Mouse (Mus musculus) liver, adult (tissue): Measurements from ENCODE around the gene Eps8.

Experiments
- GATA4 ChIP-seq: IDR thresholded peaks from 2 replicates; pipeline ENCODE4 v1.6.1; 2014; ENCODE audit warnings: mild to moderate bottlenecking, low read length; ENCODE audit not compliant: insufficient replicate concordance

Eps8 gene

GRCm38 (mm10) chr6:137673301-137673700 lies 18.6 kb upstream of the Eps8 start:
- TF ChIP-seq GATA4, result no peak

GRCm38 (mm10) chr6:137671561-137671960 lies 16.9 kb upstream of the Eps8 start:
- TF ChIP-seq GATA4, result no peak

- TF ChIP-seq GATA4, result no peak
Observed at GRCm38 (mm10) chr6:137670820-137671219, 16.1 kb upstream of the Eps8 start.

- no peak for TF ChIP-seq GATA4
Observed at GRCm38 (mm10) chr6:137669876-137670275, 15.2 kb upstream of the Eps8 start.

GRCm38 (mm10) chr6:137669433-137669832 lies 14.8 kb upstream of the Eps8 start:
- TF ChIP-seq GATA4, result no peak

- TF ChIP-seq GATA4, result no peak
Observed at GRCm38 (mm10) chr6:137668331-137668730, 13.7 kb upstream of the Eps8 start.

GRCm38 (mm10) chr6:137667665-137668064 lies 13.0 kb upstream of the Eps8 start:
- TF ChIP-seq GATA4, result no peak

- no peak for TF ChIP-seq GATA4
Observed at GRCm38 (mm10) chr6:137664936-137665335, 10.3 kb upstream of the Eps8 start.

GRCm38 (mm10) chr6:137661583-137662365 lies 7.1 kb upstream of the Eps8 start:
- TF ChIP-seq GATA4, result no peak

- TF ChIP-seq GATA4, result no peak
Observed at GRCm38 (mm10) chr6:137658426-137659088, 3.9 kb upstream of the Eps8 start.

GRCm38 (mm10) chr6:137657203-137657602 lies 2.5 kb upstream of the Eps8 start:
- TF ChIP-seq GATA4, result no peak

- no peak for TF ChIP-seq GATA4
Observed at GRCm38 (mm10) chr6:137649528-137649927, 5.1 kb downstream of the Eps8 start.

- TF ChIP-seq GATA4, result no peak
Observed at GRCm38 (mm10) chr6:137649068-137649480, 5.6 kb downstream of the Eps8 start.

GRCm38 (mm10) chr6:137648110-137649067 lies 6.3 kb downstream of the Eps8 start:
- no peak for TF ChIP-seq GATA4

- no peak for TF ChIP-seq GATA4
Observed at GRCm38 (mm10) chr6:137647646-137648045, 7.0 kb downstream of the Eps8 start.

GRCm38 (mm10) chr6:137646726-137647125 lies 8.0 kb downstream of the Eps8 start:
- TF ChIP-seq GATA4, result no peak

GRCm38 (mm10) chr6:137644893-137645292 lies 9.8 kb downstream of the Eps8 start:
- TF ChIP-seq GATA4, result no peak
